Mouse (Mus musculus): ENCODE data around the gene Tecpr2. TPM values are rescaled to one million over a fixed set of nuclear protein-coding genes. Genes with fewer than 3 reads are reported as not detected.

Tecpr2 gene
- total and polyA plus RNA-seq, 3 experiments, result 2.8 to 7.5 (median 3.1) TPM

- H3K27me3 ChIP-seq (replicated peaks), result peaks cover 18% of the 10 kb centered on the region
- peaks cover 23 to 43% of the 10 kb centered on the region in 2 experiments for H3K4me1 ChIP-seq (ENCODE audit: control insufficient read depth in 1 of 2, insufficient read depth in 2 of 2)
- peaks cover 12 to 31% of the 10 kb centered on the region in 2 experiments for H3K36me3 ChIP-seq (replicated peaks in 1 of 2; ENCODE audit: control insufficient read depth in 1 of 2, insufficient read depth in 1 of 2, low read length in 1 of 2)
- H3K79me2 ChIP-seq (replicated peaks; ENCODE audit: control insufficient read depth, extremely low read depth, insufficient read depth, poor library complexity, severe bottlenecking), result no peaks in the 10 kb centered on the region
- H3K4me3 ChIP-seq (replicated peaks in 1 of 3; ENCODE audit: low read depth in 2 of 3, low read length in 2 of 3, poor library complexity in 1 of 3), result peak within 1 kb of the TSS; percentile 44 to 95 (median 63)
- DNase-seq (ENCODE audit: extremely low read depth), result peak; percentile 83
- peaks cover 8% of the 10 kb centered on the region for H3K9me3 ChIP-seq (replicated peaks; ENCODE audit: low read length)
- H3K9ac ChIP-seq (ENCODE audit: insufficient read depth, low read depth), result peak within 1 kb of the TSS; percentile 61
- H3K27ac ChIP-seq (ENCODE audit: insufficient read depth, low read depth), result no peak within 1 kb of the TSS
- TF ChIP-seq RAD21 (IDR thresholded peaks at IDR 0.05; ENCODE audit: low read depth, low read length), result no peak
- no peak for TF ChIP-seq POLR2AphosphoS2 (IDR thresholded peaks at IDR 0.05; ENCODE audit: low read depth, low read length)
- TF ChIP-seq E2F4 (IDR thresholded peaks at IDR 0.05; ENCODE audit: insufficient replicate concordance, low read depth, low read length), result no peak
- TF ChIP-seq CTCF (conservative IDR thresholded peaks at IDR 0.05 in 1 of 2, IDR thresholded peaks at IDR 0.05 in 1 of 2; ENCODE audit: low read depth in 2 of 2, low read length in 2 of 2), result no peak
- TF ChIP-seq ZKSCAN1 (IDR thresholded peaks at IDR 0.05; ENCODE audit: borderline replicate concordance, low read depth, low read length), result no peak
- no peak for TF ChIP-seq JUN (IDR thresholded peaks at IDR 0.05; ENCODE audit: insufficient read depth, low read depth, low read length)
- no peak for TF ChIP-seq CHD1 (IDR thresholded peaks at IDR 0.05; ENCODE audit: low read depth, low read length)
- TF ChIP-seq USF1 (IDR thresholded peaks at IDR 0.05; ENCODE audit: low read depth, low read length), result no peak
- no peak for TF ChIP-seq GABPA (IDR thresholded peaks at IDR 0.05; ENCODE audit: insufficient replicate concordance, low read depth, low read length)
- TF ChIP-seq SIN3A (IDR thresholded peaks at IDR 0.05; ENCODE audit: low read length), result no peak
- TF ChIP-seq MXI1 (IDR thresholded peaks at IDR 0.05; ENCODE audit: low read depth, low read length), result peak; percentile 61; the same call in 1 of the 2 replicates
- no peak for TF ChIP-seq CHD2 (IDR thresholded peaks at IDR 0.05; ENCODE audit: low read length)
- 0 out of 2 replicates have a peak, but pooled peaks have one; percentile 3 for TF ChIP-seq IRF4 (IDR thresholded peaks at IDR 0.05; ENCODE audit: low read depth, low read length)
- no peak; the same call in 1 of the 2 replicates for TF ChIP-seq MEF2A (IDR thresholded peaks at IDR 0.05; ENCODE audit: borderline replicate concordance, low read depth, low read length)
- no peak for TF ChIP-seq TBP (conservative IDR thresholded peaks at IDR 0.05; ENCODE audit: low read depth, low read length)
- TF ChIP-seq MAFK (IDR thresholded peaks at IDR 0.05; ENCODE audit: insufficient replicate concordance, low read length), result no peak
- peak; percentile 72 for TF ChIP-seq POLR2A (IDR thresholded peaks at IDR 0.05; ENCODE audit: low read depth, low read length)
- TF ChIP-seq SMC3 (IDR thresholded peaks at IDR 0.05; ENCODE audit: low read depth, low read length), result no peak
- TF ChIP-seq ELF1 (IDR thresholded peaks at IDR 0.05; ENCODE audit: low read depth, low read length), result no peak
- TF ChIP-seq MAZ (IDR thresholded peaks at IDR 0.05; ENCODE audit: low read depth, low read length), result peak; percentile 67; the same call in 1 of the 2 replicates
- TF ChIP-seq ETS1 (conservative IDR thresholded peaks at IDR 0.05; ENCODE audit: low read depth, low read length), result no peak
- no peak for TF ChIP-seq BHLHE40 (IDR thresholded peaks at IDR 0.05; ENCODE audit: low read depth, low read length)
- no peak for TF ChIP-seq JUND (conservative IDR thresholded peaks at IDR 0.05; ENCODE audit: low read depth, low read length)
- peak; percentile 67 for TF ChIP-seq ZMIZ1 (IDR thresholded peaks at IDR 0.05; ENCODE audit: low read depth, low read length)
- TF ChIP-seq PAX5 (IDR thresholded peaks at IDR 0.05; ENCODE audit: low read length), result no peak
- peak; percentile 61; the same call in 1 of the 2 replicates for TF ChIP-seq NELFE (IDR thresholded peaks at IDR 0.05; ENCODE audit: low read depth, low read length)
- TF ChIP-seq MYC (IDR thresholded peaks at IDR 0.05; ENCODE audit: low read depth, low read length), result no peak
- no peak for TF ChIP-seq RCOR1 (conservative IDR thresholded peaks at IDR 0.05; ENCODE audit: low read depth, low read length)
- peak; percentile 34; the same call in 1 of the 2 replicates for TF ChIP-seq MAX (IDR thresholded peaks at IDR 0.05; ENCODE audit: low read length)
- no peak for TF ChIP-seq KAT2A (IDR thresholded peaks at IDR 0.05; ENCODE audit: insufficient replicate concordance, low read length)
- peak; percentile 39 for TF ChIP-seq HCFC1 (IDR thresholded peaks at IDR 0.05; ENCODE audit: low read depth, low read length)
- no peak for TF ChIP-seq UBTF (IDR thresholded peaks at IDR 0.05; ENCODE audit: low read depth, low read length)
- TF ChIP-seq NRF1 (IDR thresholded peaks at IDR 0.05; ENCODE audit: low read depth, low read length), result peak; percentile 73
- no peak for TF ChIP-seq ZC3H11A (IDR thresholded peaks at IDR 0.05; ENCODE audit: low read depth, low read length)
- TF ChIP-seq EP300 (IDR thresholded peaks at IDR 0.05; ENCODE audit: low read length), result no peak
- no peak for TF ChIP-seq USF2 (conservative IDR thresholded peaks at IDR 0.05; ENCODE audit: low read depth, low read length)
- peak; percentile 50; the same call in 1 of the 2 replicates for TF ChIP-seq TCF12 (IDR thresholded peaks at IDR 0.05; ENCODE audit: low read depth, low read length)
- no peak for TF ChIP-seq ZNF384 (IDR thresholded peaks at IDR 0.05; ENCODE audit: low read depth, low read length)
- dilution Hi-C loops (cut with MboI; ENCODE audit: extremely low pct_ligation_motif_present, extremely low pct_unique_long_range_greater_than_20kb, low sequenced_read_pairs) (no loop called here), in situ Hi-C loops (cut with MboI; ENCODE audit: low pct_ligation_motif_present, low pct_unique_long_range_greater_than_20kb, low sequenced_read_pairs) (no loop called here)
- H3K4me2 ChIP-seq (ENCODE audit: insufficient read depth, low read depth, poor library complexity, severe bottlenecking), result peak within 1 kb of the TSS; percentile 85
Observed at GRCm38 (mm10) chr12:110978607-110979406, 89.7 kb downstream of the Tecpr2 start, which contains the start of gene Ankrd9. Gene Ankrd9, minus strand, starts transcription at chr12:110979040.

Data from CH12.LX (cell line).